Mouse (Mus musculus): Measurements from ENCODE around the gene Rab22a. TPM values are rescaled to one million over a fixed set of nuclear protein-coding genes. Genes with fewer than 3 reads are reported as not detected.
"Not testable (repeated sequence)": the region's sequence is repeated elsewhere in the genome, so short reads cannot be mapped to it uniquely, and the experiment has no call there.

Rab22a gene
- polyA plus RNA-seq, 1 experiment, result 32.6 TPM

GRCm38 (mm10) chr2:173689835-173690234, 30.3 kb downstream of the Rab22a start:
- TF ChIP-seq CTCF (IDR thresholded peaks at IDR 0.05; ENCODE audit: low read depth, low read length), result no peak
- TF ChIP-seq POLR2A (IDR thresholded peaks at IDR 0.05; ENCODE audit: borderline replicate concordance, low read depth, low read length), result no peak
- Histone ChIP-seq H3K4me3 (ENCODE audit: insufficient read depth, low read length) (no peak overlapping the region), H3K27ac (ENCODE audit: insufficient read depth, low read depth, low read length) (no peak overlapping the region), H3K4me1 (ENCODE audit: control insufficient read depth, insufficient read depth, low read length) (peaks cover 19% of the 10 kb centered on the region)

- Histone ChIP-seq H3K4me3 (ENCODE audit: insufficient read depth, low read length) (no peak overlapping the region), H3K27ac (ENCODE audit: insufficient read depth, low read depth, low read length) (no peak overlapping the region), H3K4me1 (ENCODE audit: control insufficient read depth, insufficient read depth, low read length) (peaks cover 5% of the 10 kb centered on the region)
- TF ChIP-seq CTCF (IDR thresholded peaks at IDR 0.05; ENCODE audit: low read depth, low read length) (no peak), POLR2A (IDR thresholded peaks at IDR 0.05; ENCODE audit: borderline replicate concordance, low read depth, low read length) (no peak)
These were observed 32.2 kb downstream of the Rab22a start for GRCm38 (mm10) chr2:173691748-173692147.

DNA sequence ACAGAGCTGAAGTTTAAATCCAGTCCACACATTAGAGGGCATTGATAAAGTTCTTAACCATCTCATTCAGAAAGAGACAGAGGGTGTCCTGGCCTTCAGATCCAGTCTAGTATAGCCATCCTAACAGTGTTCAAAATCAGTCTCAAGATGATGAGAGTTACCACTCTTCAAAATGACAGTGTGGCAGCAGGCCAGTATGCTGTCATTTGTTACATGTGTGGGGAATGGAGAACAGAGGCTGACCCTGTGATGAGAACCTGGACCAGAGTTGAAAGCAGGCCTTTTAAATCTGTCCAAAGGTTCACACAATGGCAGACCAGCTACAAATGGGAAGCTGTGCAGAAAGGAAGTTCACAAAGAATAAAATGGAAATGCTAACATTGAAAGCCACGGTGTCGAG, 33.1 kb downstream of the Rab22a start:
- TF ChIP-seq POLR2A (IDR thresholded peaks at IDR 0.05; ENCODE audit: borderline replicate concordance, low read depth, low read length) (no peak), CTCF (IDR thresholded peaks at IDR 0.05; ENCODE audit: low read depth, low read length) (no peak)
- Histone ChIP-seq H3K27ac (ENCODE audit: insufficient read depth, low read depth, low read length) (no peak overlapping the region), H3K4me3 (ENCODE audit: insufficient read depth, low read length) (no peak overlapping the region), H3K4me1 (ENCODE audit: control insufficient read depth, insufficient read depth, low read length) (no peaks in the 10 kb centered on the region)

DNA sequence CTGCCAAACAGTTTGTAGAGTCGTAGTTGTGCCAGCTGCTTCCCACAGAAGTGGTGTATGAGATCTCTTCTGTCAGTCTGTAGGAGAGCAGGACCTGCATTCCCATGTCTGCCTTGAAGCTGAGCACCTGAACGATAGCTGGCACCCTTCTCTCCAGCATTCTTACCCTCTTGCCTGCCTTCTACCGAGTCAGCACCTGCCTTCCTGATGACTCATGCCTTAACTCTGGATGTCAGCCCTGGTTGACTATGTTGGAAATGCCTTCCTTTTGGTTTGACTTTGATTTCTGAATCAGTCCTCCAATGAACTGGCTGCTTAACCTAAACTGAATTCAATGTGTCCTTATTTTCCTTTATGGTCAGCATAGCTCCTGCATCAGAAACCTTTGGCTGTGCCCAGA, 39.3 kb downstream of the Rab22a start:
- Histone ChIP-seq H3K4me1 (ENCODE audit: control insufficient read depth, insufficient read depth, low read length) (peaks cover 21% of the 10 kb centered on the region), H3K4me3 (ENCODE audit: insufficient read depth, low read length) (no peak overlapping the region), H3K27ac (ENCODE audit: insufficient read depth, low read depth, low read length) (no peak overlapping the region)
- TF ChIP-seq CTCF (IDR thresholded peaks at IDR 0.05; ENCODE audit: low read depth, low read length) (no peak), POLR2A (IDR thresholded peaks at IDR 0.05; ENCODE audit: borderline replicate concordance, low read depth, low read length) (no peak)

GRCm38 (mm10) chr2:173702096-173702866, 42.7 kb downstream of the Rab22a start:
- H3K27ac ChIP-seq (ENCODE audit: insufficient read depth, low read depth, low read length), result peak overlapping the region; percentile 51
- no peak overlapping the region for H3K4me3 ChIP-seq (ENCODE audit: insufficient read depth, low read length)
- H3K4me1 ChIP-seq (ENCODE audit: control insufficient read depth, insufficient read depth, low read length), result peaks cover 21% of the 10 kb centered on the region
- TF ChIP-seq CTCF (IDR thresholded peaks at IDR 0.05; ENCODE audit: low read depth, low read length) (no peak), POLR2A (IDR thresholded peaks at IDR 0.05; ENCODE audit: borderline replicate concordance, low read depth, low read length) (no peak)

DNA sequence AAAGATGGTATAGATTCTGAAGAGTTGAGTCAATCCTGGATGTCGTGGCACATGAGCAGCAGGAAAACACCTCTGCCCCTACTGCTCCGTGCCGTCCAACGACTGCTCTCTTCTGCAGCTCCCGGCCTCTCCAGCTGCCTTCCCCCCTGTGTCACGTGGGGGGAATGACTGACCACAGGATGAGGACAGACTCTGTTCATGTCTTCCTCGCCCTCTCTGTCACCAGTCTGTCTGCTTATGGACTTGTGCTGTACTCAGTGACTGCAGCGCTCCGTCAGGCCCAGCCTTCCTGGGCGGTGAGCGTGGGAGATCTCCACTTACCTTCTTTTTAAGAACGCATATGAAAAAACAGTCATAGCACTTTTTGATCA, 43.3 kb downstream of the Rab22a start:
- Histone ChIP-seq H3K4me1 (ENCODE audit: control insufficient read depth, insufficient read depth, low read length) (peaks cover 21% of the 10 kb centered on the region), H3K4me3 (ENCODE audit: insufficient read depth, low read length) (no peak overlapping the region), H3K27ac (ENCODE audit: insufficient read depth, low read depth, low read length) (peak overlapping the region; percentile 51)
- TF ChIP-seq CTCF (IDR thresholded peaks at IDR 0.05; ENCODE audit: low read depth, low read length) (no peak), POLR2A (IDR thresholded peaks at IDR 0.05; ENCODE audit: borderline replicate concordance, low read depth, low read length) (no peak)

DNA sequence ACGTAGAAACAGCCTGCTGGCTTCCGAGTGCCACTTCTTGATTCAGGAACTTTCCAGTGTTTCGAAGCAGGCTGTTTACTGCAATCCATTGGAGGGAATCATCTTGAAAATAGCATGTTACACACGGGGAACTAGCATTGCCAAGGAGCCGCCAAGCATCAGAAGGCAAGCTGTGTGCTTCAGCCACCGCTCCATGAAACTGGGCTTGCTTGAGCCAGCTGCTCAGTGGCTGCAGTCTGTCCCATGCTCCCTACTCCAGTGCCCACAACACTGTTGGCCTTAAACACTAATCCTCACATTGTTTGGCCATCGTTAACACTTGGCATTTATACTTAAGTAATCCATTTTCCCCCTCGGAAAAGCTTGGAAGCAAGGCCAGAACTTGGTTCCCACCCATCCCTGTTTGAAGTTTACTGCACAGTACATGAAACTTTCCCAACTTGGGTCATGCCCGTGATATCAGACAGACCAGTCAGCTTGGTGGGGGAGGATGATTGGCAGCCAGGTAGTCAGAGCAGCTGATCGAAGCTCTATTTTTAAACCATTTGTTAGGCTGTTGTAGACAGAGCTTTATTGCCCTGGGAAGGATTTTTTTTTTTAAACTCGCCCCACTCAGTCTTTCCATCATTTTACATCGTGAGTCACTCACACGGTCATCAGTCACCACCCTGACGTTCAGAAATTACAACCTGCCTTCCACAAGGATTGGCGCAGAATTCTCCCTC, 46.4 kb downstream of the Rab22a start:
- peaks cover 17% of the 10 kb centered on the region for H3K4me1 ChIP-seq (ENCODE audit: control insufficient read depth, insufficient read depth, low read length)
- no peak for TF ChIP-seq CTCF (IDR thresholded peaks at IDR 0.05; ENCODE audit: low read depth, low read length)
- TF ChIP-seq POLR2A (IDR thresholded peaks at IDR 0.05; ENCODE audit: borderline replicate concordance, low read depth, low read length), result no peak
- no peak overlapping the region for H3K27ac ChIP-seq (ENCODE audit: insufficient read depth, low read depth, low read length)
- H3K4me3 ChIP-seq (ENCODE audit: insufficient read depth, low read length), result no peak overlapping the region

DNA sequence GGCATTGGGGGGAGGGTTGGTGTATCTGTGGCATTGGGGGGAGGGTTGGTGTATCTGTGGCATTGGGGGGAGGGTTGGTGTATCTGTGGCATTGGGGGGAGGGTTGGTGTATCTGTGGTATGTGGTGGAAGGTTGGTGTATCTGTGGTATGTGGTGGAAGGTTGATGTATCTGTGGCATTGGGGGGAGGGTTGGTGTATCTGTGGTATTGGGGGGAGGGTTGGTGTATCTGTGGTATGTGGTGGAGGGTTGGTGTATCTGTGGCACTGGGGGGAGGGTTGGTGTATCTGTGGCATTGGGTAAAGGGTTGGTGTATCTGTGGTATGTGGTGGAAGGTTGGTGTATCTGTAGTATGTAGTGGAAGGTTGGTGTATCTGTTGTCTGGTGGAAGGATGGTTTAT, 48.1 kb downstream of the Rab22a start:
- not testable (repeated sequence) for H3K4me3 ChIP-seq (ENCODE audit: insufficient read depth, low read length); H3K4me1 ChIP-seq (ENCODE audit: control insufficient read depth, insufficient read depth, low read length)

DNA sequence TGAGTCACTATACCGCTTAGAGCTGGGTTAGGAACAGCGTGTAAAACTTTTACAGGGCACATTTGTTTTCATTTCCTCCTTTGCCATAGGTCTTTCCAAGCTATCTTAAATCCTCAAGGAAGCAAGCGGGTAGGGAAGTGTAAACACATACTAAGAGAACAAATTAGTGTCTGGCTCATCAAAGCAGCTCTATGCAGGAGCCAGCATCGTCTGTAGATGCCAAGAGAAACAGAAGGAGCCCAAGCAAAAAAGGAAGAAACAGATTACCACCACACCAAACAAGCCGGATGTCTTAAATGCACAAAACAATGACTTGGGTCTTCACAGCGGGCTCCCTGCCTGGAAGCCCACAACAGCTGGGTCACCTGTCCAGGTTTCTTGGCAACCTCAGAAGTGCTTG, 50.6 kb downstream of the Rab22a start:
- H3K4me1 ChIP-seq (ENCODE audit: control insufficient read depth, insufficient read depth, low read length), result no peaks in the 10 kb centered on the region
- no peak overlapping the region for H3K4me3 ChIP-seq (ENCODE audit: insufficient read depth, low read length)
- TF ChIP-seq CTCF (IDR thresholded peaks at IDR 0.05; ENCODE audit: low read depth, low read length) (no peak), POLR2A (IDR thresholded peaks at IDR 0.05; ENCODE audit: borderline replicate concordance, low read depth, low read length) (no peak)
- H3K27ac ChIP-seq (ENCODE audit: insufficient read depth, low read depth, low read length), result no peak overlapping the region

More for the DNA sequence above, 48.1 kb downstream of the Rab22a start:
- H3K27ac ChIP-seq (ENCODE audit: insufficient read depth, low read depth, low read length), result not testable (repeated sequence)

DNA sequence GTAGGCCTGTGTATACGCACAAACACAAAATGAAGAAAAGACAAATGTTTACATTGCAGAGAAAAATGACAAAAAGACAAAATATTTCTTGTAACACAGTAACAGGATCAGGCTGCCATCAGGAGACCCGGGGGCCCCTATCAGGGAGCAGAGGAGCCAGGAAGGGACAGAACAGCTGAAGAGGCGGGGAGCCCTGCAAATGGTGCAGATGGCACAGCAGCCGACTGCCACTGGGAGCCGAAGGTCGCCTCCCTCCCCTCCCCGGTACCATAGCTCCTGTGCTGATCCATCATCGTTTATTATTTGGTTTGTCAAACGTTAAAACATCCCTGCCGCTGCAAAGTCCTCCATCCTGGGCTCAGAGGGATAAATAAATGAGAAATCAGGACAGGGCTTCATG, 53.1 kb downstream of the Rab22a start:
- Histone ChIP-seq H3K27ac (ENCODE audit: insufficient read depth, low read depth, low read length) (no peak overlapping the region), H3K4me3 (ENCODE audit: insufficient read depth, low read length) (no peak overlapping the region), H3K4me1 (ENCODE audit: control insufficient read depth, insufficient read depth, low read length) (no peaks in the 10 kb centered on the region)
- TF ChIP-seq CTCF (IDR thresholded peaks at IDR 0.05; ENCODE audit: low read depth, low read length), result no peak

All from bone marrow macrophage, adult 2 months (primary cell).